Mouse (Mus musculus): ENCODE data around the gene Tgif1.
"Not testable (repeated sequence)": the region's sequence is repeated elsewhere in the genome, so short reads cannot be mapped to it uniquely, and the experiment has no call there.

- TF ChIP-seq ZNF384 (IDR thresholded peaks at IDR 0.05; ENCODE audit: low read depth, low read length); CTCF (conservative IDR thresholded peaks at IDR 0.05 in 1 of 2, IDR thresholded peaks at IDR 0.05 in 1 of 2; ENCODE audit: low read depth in 2 of 2, low read length in 2 of 2); RCOR1 (conservative IDR thresholded peaks at IDR 0.05; ENCODE audit: low read depth, low read length); POLR2AphosphoS2 (IDR thresholded peaks at IDR 0.05; ENCODE audit: low read depth, low read length); HCFC1 (IDR thresholded peaks at IDR 0.05; ENCODE audit: low read depth, low read length); GABPA (IDR thresholded peaks at IDR 0.05; ENCODE audit: insufficient replicate concordance, low read depth, low read length); CHD2 (IDR thresholded peaks at IDR 0.05; ENCODE audit: low read length); E2F4 (IDR thresholded peaks at IDR 0.05; ENCODE audit: insufficient replicate concordance, low read depth, low read length); POLR2A (IDR thresholded peaks at IDR 0.05; ENCODE audit: low read depth, low read length); ELF1 (IDR thresholded peaks at IDR 0.05; ENCODE audit: low read depth, low read length): not testable (repeated sequence)
Measured at GRCm38 (mm10) chr17:70827463-70828179, 25.7 kb downstream of the Tgif1 start.

Data from CH12.LX (cell line).